Mouse (Mus musculus) embryonic facial prominence, embryonic 11.5 days (tissue): ENCODE data around the gene Gbx2. TPM values are rescaled to one million over a fixed set of nuclear protein-coding genes. Genes with fewer than 3 reads are reported as not detected.

Experiments
- ATAC-seq: fragments of 200-750 bp; cut with Nextera tagmentation; replicated peaks from 2 replicates; pipeline ENCODE4 v1.8.0; 2017; ENCODE audit warnings: low read depth; ENCODE audit not compliant: insufficient number of reproducible peaks, low FRiP score, low TSS enrichment
- DNase-seq: peaks from one replicate; pipeline ENCODE4 v3.0.0-alpha.2; 2015; ENCODE audit warnings: low spot score
- H3K27ac ChIP-seq: fragments of 300-500 bp; sonication (generic); replicated peaks from 2 replicates; pipeline ENCODE4 v1.5.1; 2014; ENCODE audit warnings: mild to moderate bottlenecking, low read depth, low read length, control low read depth
- H3K27me3 ChIP-seq: fragments of 300-500 bp; sonication (generic); 2 replicates; pipeline ENCODE4 v1.6.1; 2014; ENCODE audit warnings: mild to moderate bottlenecking, low read length, moderate library complexity, mixed read lengths; ENCODE audit not compliant: control insufficient read depth, insufficient read depth
- H3K36me3 ChIP-seq: fragments of 300-500 bp; sonication (generic); replicated peaks from 2 replicates; pipeline ENCODE4 v1.6.1; 2014; ENCODE audit warnings: low read depth, mild to moderate bottlenecking, low read length, moderate library complexity, mixed read lengths; ENCODE audit not compliant: control insufficient read depth, insufficient read depth
- H3K4me1 ChIP-seq: fragments of 300-500 bp; sonication (generic); 2 replicates; pipeline ENCODE4 v1.6.1; 2014; ENCODE audit warnings: low read length, mixed read lengths; ENCODE audit not compliant: control insufficient read depth, insufficient read depth
- H3K4me2 ChIP-seq: fragments of 300-500 bp; sonication (generic); 2 replicates; pipeline ENCODE4 v1.6.1; 2014; ENCODE audit warnings: low read depth, mild to moderate bottlenecking, control low read depth, low read length, moderate library complexity
- H3K4me3 ChIP-seq: fragments of 300-500 bp; sonication (generic); 2 replicates; pipeline ENCODE4 v1.5.1; 2014; ENCODE audit warnings: low read depth, low read length, control low read depth
- H3K9ac ChIP-seq: fragments of 300-500 bp; sonication (generic); replicated peaks from 2 replicates; pipeline ENCODE4 v1.6.1; 2014; ENCODE audit warnings: mild to moderate bottlenecking, control low read depth, low read length
- H3K9me3 ChIP-seq: fragments of 300-500 bp; sonication (generic); replicated peaks from 2 replicates; pipeline ENCODE4 v1.6.1; 2016; ENCODE audit warnings: mild to moderate bottlenecking, low read length, inconsistent platforms, mixed read lengths; ENCODE audit not compliant: control insufficient read depth
- WGBS: fragments of 180-500 bp; shearing (Covaris S2); extraction: QIAGEN DNeasy Blood & Tissue Kit; methylation state at CpG from one replicate; pipeline ENCODE4 v1.1.7; 2014; 5-methylcytosine and 5-hydroxymethylcytosine counted together
- polyA plus RNA-seq: library from polyadenylated mRNA; unstranded; fragments of >200 nt; fragmentation: Nextera tagmentation; extraction: Ambion mirVana; gene quantifications from 2 replicates; pipeline ENCODE4 v1.2.1, GENCODE M21; 2014

Gbx2 gene
- 5.5 and 7.2 TPM in 2 replicates for polyA plus RNA-seq

GRCm38 (mm10) chr1:89931120-89931519, at the start of gene Gbx2:
Gene Gbx2 (minus strand): TSS chr1:89931179.
- DNase-seq (peak; percentile 91), ATAC-seq (no peak; the same call in 1 of the 2 replicates)
- peak within 1 kb of the TSS; percentile 88 for H3K4me2 ChIP-seq
- H3K9ac ChIP-seq = peak within 1 kb of the TSS; percentile 57
- H3K4me1 ChIP-seq = peaks cover 7% of the 10 kb centered on the region
- H3K4me3 ChIP-seq = peak within 1 kb of the TSS; percentile 50
- no peaks in the 10 kb centered on the region for H3K9me3 ChIP-seq
- H3K27ac ChIP-seq = no peak within 1 kb of the TSS
- WGBS = 0% methylated on average over 33 of the region's 33 CpGs
- H3K36me3 ChIP-seq = no peaks in the 10 kb centered on the region
- H3K27me3 ChIP-seq = peaks cover 64% of the 10 kb centered on the region

DNA sequence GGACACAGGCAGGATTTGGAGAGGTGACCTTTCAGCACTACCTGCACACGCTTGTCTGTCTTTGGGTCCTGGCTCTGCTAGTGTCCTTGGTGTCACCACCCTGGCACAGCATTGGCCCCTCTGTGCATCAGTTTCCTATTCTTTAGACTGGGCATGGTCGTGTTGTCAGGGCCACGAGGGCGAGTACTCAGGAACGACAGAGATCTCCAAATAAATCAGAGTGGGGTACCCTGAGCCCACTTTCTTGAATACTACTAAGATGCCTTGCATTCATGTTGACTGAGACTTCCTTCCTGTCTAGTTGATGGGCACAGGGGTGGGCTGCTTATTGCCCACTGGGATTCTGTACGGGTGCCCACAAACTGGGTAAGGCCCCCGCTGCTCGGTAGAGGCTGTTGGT, 46.3 kb upstream of the Gbx2 start:
- Histone ChIP-seq H3K4me3 (no peak overlapping the region), H3K27ac (no peak overlapping the region), H3K36me3 (no peaks in the 10 kb centered on the region), H3K4me1 (no peaks in the 10 kb centered on the region), H3K4me2 (no peak overlapping the region), H3K9ac (no peak overlapping the region), H3K9me3 (no peaks in the 10 kb centered on the region), H3K27me3 (no peaks in the 10 kb centered on the region; the same call in 1 of the 2 replicates)
- ATAC-seq (no peak), DNase-seq (no peak)
- 88% methylated on average over 8 of the region's 8 CpGs for WGBS

GRCm38 (mm10) chr1:89976411-89976810, 45.4 kb upstream of the Gbx2 start:
- Histone ChIP-seq H3K4me3 (no peak overlapping the region), H3K36me3 (no peaks in the 10 kb centered on the region), H3K9me3 (no peaks in the 10 kb centered on the region), H3K27ac (no peak overlapping the region), H3K27me3 (no peaks in the 10 kb centered on the region; the same call in 1 of the 2 replicates), H3K9ac (no peak overlapping the region), H3K4me1 (no peaks in the 10 kb centered on the region), H3K4me2 (no peak overlapping the region)
- DNase-seq (no peak), ATAC-seq (no peak)
- WGBS = 77% methylated on average over 8 of the region's 8 CpGs

- Histone ChIP-seq H3K27ac (no peak overlapping the region), H3K4me2 (no peak overlapping the region), H3K36me3 (no peaks in the 10 kb centered on the region), H3K9me3 (no peaks in the 10 kb centered on the region), H3K4me3 (no peak overlapping the region), H3K27me3 (peaks cover 6% of the 10 kb centered on the region), H3K9ac (no peak overlapping the region), H3K4me1 (no peaks in the 10 kb centered on the region)
- DNase-seq = no peak
- no peak for ATAC-seq
- 72% methylated on average over 8 of the region's 8 CpGs for WGBS
These were observed 43.6 kb upstream of the Gbx2 start for GRCm38 (mm10) chr1:89974541-89974940.

- Histone ChIP-seq H3K4me3 (no peak overlapping the region), H3K4me2 (no peak overlapping the region), H3K36me3 (no peaks in the 10 kb centered on the region), H3K4me1 (no peaks in the 10 kb centered on the region), H3K27me3 (peaks cover 23% of the 10 kb centered on the region), H3K9me3 (no peaks in the 10 kb centered on the region), H3K27ac (no peak overlapping the region), H3K9ac (no peak overlapping the region)
- DNase-seq (no peak), ATAC-seq (no peak)
- WGBS = 34% methylated on average over 8 of the region's 8 CpGs
These were observed 40.9 kb upstream of the Gbx2 start for GRCm38 (mm10) chr1:89971848-89972247.

DNA sequence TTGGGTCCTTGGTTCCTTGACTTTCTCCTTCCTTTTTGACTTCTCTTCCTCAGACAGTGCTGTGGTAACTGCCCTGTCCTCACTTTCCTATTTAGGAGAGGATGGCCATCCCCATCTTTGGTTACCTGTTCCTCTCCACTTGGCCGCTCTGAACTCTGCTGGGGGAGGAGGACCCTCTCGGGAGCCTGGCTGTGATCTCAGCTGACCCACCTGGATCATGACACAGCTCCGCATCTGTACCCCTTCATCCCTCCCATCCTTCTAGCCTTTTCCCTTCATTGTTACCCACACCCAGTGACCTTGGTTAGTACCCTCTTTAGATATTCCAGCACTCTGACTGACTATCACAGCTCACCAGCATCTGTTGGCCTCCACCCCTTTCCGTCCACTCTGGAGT, 38.7 kb upstream of the Gbx2 start:
- Histone ChIP-seq H3K4me2 (no peak overlapping the region), H3K36me3 (no peaks in the 10 kb centered on the region), H3K9ac (no peak overlapping the region), H3K9me3 (no peaks in the 10 kb centered on the region), H3K4me1 (no peaks in the 10 kb centered on the region), H3K27ac (no peak overlapping the region), H3K4me3 (no peak overlapping the region), H3K27me3 (peaks cover 23% of the 10 kb centered on the region)
- no peak for ATAC-seq
- 80% methylated on average over 4 of the region's 4 CpGs for WGBS
- DNase-seq = no peak

DNA sequence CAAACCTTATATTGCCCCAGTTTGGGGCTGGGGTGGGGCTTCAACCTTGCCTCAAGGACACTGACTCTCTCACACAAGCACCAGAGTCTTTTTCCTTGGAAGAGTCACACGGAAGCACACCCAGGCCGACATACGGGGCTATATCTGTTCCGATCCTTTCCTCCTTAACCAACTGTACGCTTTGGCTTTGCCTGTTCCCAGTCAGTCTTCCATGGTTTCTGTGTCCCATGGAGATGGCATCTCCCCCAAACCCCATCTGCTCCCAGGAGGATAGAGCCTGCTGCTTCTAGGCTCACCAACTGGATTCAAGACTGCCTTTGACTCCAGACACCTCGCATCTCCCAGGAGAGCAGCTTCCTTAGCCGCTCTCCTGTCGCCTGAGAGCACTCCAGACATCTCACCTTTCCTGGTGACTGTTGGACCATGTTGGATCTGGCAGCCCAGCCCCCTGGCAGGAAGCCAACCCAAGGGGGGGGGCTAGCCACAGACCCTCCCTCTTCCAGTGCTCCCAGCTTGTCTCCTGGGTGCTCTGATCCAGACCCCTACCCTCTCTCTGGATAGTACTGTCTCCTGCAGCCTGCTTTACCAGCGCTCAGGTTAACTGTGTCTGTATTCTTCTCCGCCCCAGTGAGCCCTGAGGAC, 38.2 kb upstream of the Gbx2 start:
- no peak for DNase-seq
- ATAC-seq = 0 out of 2 replicates have a peak, but pooled peaks have one; percentile 11
- 55% methylated on average over 10 of the region's 10 CpGs for WGBS
- Histone ChIP-seq H3K4me3 (no peak overlapping the region; the same call in 1 of the 2 replicates), H3K27ac (no peak overlapping the region), H3K9ac (no peak overlapping the region), H3K9me3 (no peaks in the 10 kb centered on the region), H3K4me1 (no peaks in the 10 kb centered on the region), H3K4me2 (no peak overlapping the region), H3K36me3 (no peaks in the 10 kb centered on the region), H3K27me3 (peaks cover 23% of the 10 kb centered on the region)

GRCm38 (mm10) chr1:89968111-89968851, 37.3 kb upstream of the Gbx2 start:
- peak overlapping the region; percentile 59 for H3K4me3 ChIP-seq
- WGBS = under 1% methylated on average over 86 of the region's 95 CpGs
- H3K27ac ChIP-seq = no peak overlapping the region
- H3K4me2 ChIP-seq = peak overlapping the region; percentile 91
- H3K36me3 ChIP-seq = no peaks in the 10 kb centered on the region
- no peaks in the 10 kb centered on the region for H3K4me1 ChIP-seq
- peak; percentile 49 for DNase-seq
- H3K27me3 ChIP-seq = peaks cover 23% of the 10 kb centered on the region
- ATAC-seq = 0 out of 2 replicates have a peak, but pooled peaks have one; percentile 25
- H3K9ac ChIP-seq = peak overlapping the region; percentile 59
- no peaks in the 10 kb centered on the region for H3K9me3 ChIP-seq
